Mouse (Mus musculus): ENCODE data around the gene Ppp2r5b. TPM values are rescaled to one million over a fixed set of nuclear protein-coding genes. Genes with fewer than 3 reads are reported as not detected.

Ppp2r5b gene
- polyA plus RNA-seq, 1 experiment from 2014 or later, result 61.3 TPM

- Histone ChIP-seq H3K27me3 (no peaks in the 10 kb centered on the region), H3K27ac (replicated peaks) (peak overlapping the region; percentile 68; the same call in 1 of the 2 replicates), H3K9ac (replicated peaks) (peak overlapping the region; percentile 94), H3K9me3 (no peaks in the 10 kb centered on the region), H3K36me3 (peaks cover 28% of the 10 kb centered on the region), H3K4me2 (replicated peaks) (peak overlapping the region; percentile 93), H3K4me1 (peaks cover 13% of the 10 kb centered on the region), H3K4me3 (peak overlapping the region; percentile 90)
- 2% methylated on average over 4 of the region's 4 CpGs for WGBS
- no peak for ATAC-seq (ENCODE audit: low FRiP score, low read depth)
These were observed 6.6 kb upstream of the Ppp2r5b start for GRCm38 (mm10) chr19:6242281-6242680.

- Histone ChIP-seq H3K27ac (replicated peaks) (peak within 1 kb of the TSS; percentile 68), H3K27me3 (no peaks in the 10 kb centered on the region), H3K36me3 (peaks cover 22% of the 10 kb centered on the region), H3K4me2 (replicated peaks) (peak within 1 kb of the TSS; percentile 93), H3K9ac (replicated peaks) (peak within 1 kb of the TSS; percentile 94), H3K4me3 (peak within 1 kb of the TSS; percentile 90), H3K4me1 (peaks cover 17% of the 10 kb centered on the region), H3K9me3 (no peaks in the 10 kb centered on the region)
- WGBS, result under 1% methylated on average over 54 of the region's 55 CpGs
- peak; percentile 91 for ATAC-seq (ENCODE audit: low FRiP score, low read depth)
These were observed 5.8 kb upstream of the Ppp2r5b start, which contains the start of gene Atg2a for GRCm38 (mm10) chr19:6241274-6242107. TSS of gene Atg2a (plus strand) at chr19:6241668.

GRCm38 (mm10) chr19:6240725-6241124 lies 5.1 kb upstream of the Ppp2r5b start:
- H3K4me3 ChIP-seq, result no peak overlapping the region
- H3K9ac ChIP-seq (replicated peaks), result no peak overlapping the region
- ATAC-seq (ENCODE audit: low FRiP score, low read depth), result no peak
- H3K4me2 ChIP-seq (replicated peaks), result peak overlapping the region; percentile 93; the same call in 1 of the 2 replicates
- H3K36me3 ChIP-seq, result peaks cover 14% of the 10 kb centered on the region
- H3K4me1 ChIP-seq, result peaks cover 20% of the 10 kb centered on the region
- no peaks in the 10 kb centered on the region for H3K9me3 ChIP-seq
- WGBS, result 37% methylated on average over 5 of the region's 5 CpGs
- H3K27me3 ChIP-seq, result no peaks in the 10 kb centered on the region
- 0 out of 2 replicates have a peak overlapping the region, but pooled peaks have one; percentile 68 for H3K27ac ChIP-seq (replicated peaks)

GRCm38 (mm10) chr19:6240136-6240535 lies 4.5 kb upstream of the Ppp2r5b start:
- Histone ChIP-seq H3K4me1 (peaks cover 20% of the 10 kb centered on the region), H3K27ac (replicated peaks) (no peak overlapping the region), H3K9me3 (no peaks in the 10 kb centered on the region), H3K4me2 (replicated peaks) (no peak overlapping the region), H3K36me3 (peaks cover 9% of the 10 kb centered on the region), H3K9ac (replicated peaks) (no peak overlapping the region), H3K27me3 (no peaks in the 10 kb centered on the region), H3K4me3 (no peak overlapping the region)
- WGBS, result 72% methylated on average over 1 of the region's 1 CpGs
- no peak for ATAC-seq (ENCODE audit: low FRiP score, low read depth)

GRCm38 (mm10) chr19:6238740-6239139 lies 3.1 kb upstream of the Ppp2r5b start:
- H3K4me1 ChIP-seq, result peaks cover 31% of the 10 kb centered on the region
- no peak for ATAC-seq (ENCODE audit: low FRiP score, low read depth)
- H3K4me2 ChIP-seq (replicated peaks), result no peak overlapping the region
- no peak overlapping the region for H3K9ac ChIP-seq (replicated peaks)
- no peaks in the 10 kb centered on the region for H3K9me3 ChIP-seq
- no peaks in the 10 kb centered on the region for H3K36me3 ChIP-seq
- H3K27ac ChIP-seq (replicated peaks), result no peak overlapping the region
- H3K27me3 ChIP-seq, result no peaks in the 10 kb centered on the region
- no peak overlapping the region for H3K4me3 ChIP-seq

GRCm38 (mm10) chr19:6236842-6237241 lies 1.2 kb upstream of the Ppp2r5b start:
- Histone ChIP-seq H3K9ac (replicated peaks) (no peak overlapping the region), H3K4me2 (replicated peaks) (no peak overlapping the region), H3K27ac (replicated peaks) (0 out of 2 replicates have a peak overlapping the region, but pooled peaks have one; percentile 15), H3K4me3 (no peak overlapping the region), H3K9me3 (no peaks in the 10 kb centered on the region), H3K4me1 (peaks cover 19% of the 10 kb centered on the region), H3K27me3 (no peaks in the 10 kb centered on the region), H3K36me3 (peaks cover 13% of the 10 kb centered on the region)
- 74% methylated on average over 7 of the region's 7 CpGs for WGBS
- no peak for ATAC-seq (ENCODE audit: low FRiP score, low read depth)

- H3K9ac ChIP-seq (replicated peaks), result peak overlapping the region; percentile 81
- H3K36me3 ChIP-seq, result peaks cover 21% of the 10 kb centered on the region
- no peaks in the 10 kb centered on the region for H3K9me3 ChIP-seq
- peak overlapping the region; percentile 77 for H3K4me3 ChIP-seq
- peak overlapping the region; percentile 90 for H3K27ac ChIP-seq (replicated peaks)
- H3K4me2 ChIP-seq (replicated peaks), result peak overlapping the region; percentile 69
- ATAC-seq (ENCODE audit: low FRiP score, low read depth), result peak; percentile 85
- H3K4me1 ChIP-seq, result peaks cover 19% of the 10 kb centered on the region
- no peaks in the 10 kb centered on the region for H3K27me3 ChIP-seq
- 0% methylated on average over 9 of the region's 9 CpGs for WGBS
These were observed 375 bp upstream of the Ppp2r5b start for GRCm38 (mm10) chr19:6236053-6236441.

- Histone ChIP-seq H3K27ac (replicated peaks) (no peak overlapping the region), H3K4me3 (peak overlapping the region; percentile 77), H3K36me3 (peaks cover 37% of the 10 kb centered on the region), H3K4me1 (peaks cover 19% of the 10 kb centered on the region), H3K27me3 (no peaks in the 10 kb centered on the region), H3K9ac (replicated peaks) (peak overlapping the region; percentile 81), H3K4me2 (replicated peaks) (peak overlapping the region; percentile 69), H3K9me3 (no peaks in the 10 kb centered on the region)
- 67% methylated on average over 11 of the region's 11 CpGs for WGBS
- ATAC-seq (ENCODE audit: low FRiP score, low read depth), result no peak
These were observed 1.2 kb downstream of the Ppp2r5b start for GRCm38 (mm10) chr19:6234337-6235083.

GRCm38 (mm10) chr19:6233647-6234046 lies 2.0 kb downstream of the Ppp2r5b start:
- no peak for ATAC-seq (ENCODE audit: low FRiP score, low read depth)
- Histone ChIP-seq H3K9ac (replicated peaks) (peak overlapping the region; percentile 81; the same call in 1 of the 2 replicates), H3K4me1 (peaks cover 19% of the 10 kb centered on the region), H3K27me3 (no peaks in the 10 kb centered on the region), H3K9me3 (no peaks in the 10 kb centered on the region), H3K27ac (replicated peaks) (no peak overlapping the region), H3K4me2 (replicated peaks) (no peak overlapping the region), H3K36me3 (peaks cover 45% of the 10 kb centered on the region), H3K4me3 (no peak overlapping the region)
- WGBS, result 86% methylated on average over 16 of the region's 16 CpGs

- Histone ChIP-seq H3K9me3 (no peaks in the 10 kb centered on the region), H3K27ac (replicated peaks) (no peak overlapping the region), H3K27me3 (no peaks in the 10 kb centered on the region), H3K4me3 (no peak overlapping the region), H3K36me3 (peaks cover 67% of the 10 kb centered on the region), H3K9ac (replicated peaks) (no peak overlapping the region), H3K4me1 (peaks cover 12% of the 10 kb centered on the region), H3K4me2 (replicated peaks) (no peak overlapping the region)
- ATAC-seq (ENCODE audit: low FRiP score, low read depth), result no peak
- whole genome bisulfite sequencing, result 90% methylated on average over 2 of the region's 2 CpGs
These were observed 4.6 kb downstream of the Ppp2r5b start for GRCm38 (mm10) chr19:6231036-6231435.

- H3K4me1 ChIP-seq, result peaks cover 12% of the 10 kb centered on the region
- H3K9ac ChIP-seq (replicated peaks), result no peak overlapping the region
- no peak overlapping the region for H3K4me2 ChIP-seq (replicated peaks)
- no peak overlapping the region for H3K27ac ChIP-seq (replicated peaks)
- peaks cover 67% of the 10 kb centered on the region for H3K36me3 ChIP-seq
- H3K4me3 ChIP-seq, result no peak overlapping the region
- no peak for ATAC-seq (ENCODE audit: low FRiP score, low read depth)
- no peaks in the 10 kb centered on the region for H3K27me3 ChIP-seq
- H3K9me3 ChIP-seq, result no peaks in the 10 kb centered on the region
- WGBS, result 90% methylated on average over 4 of the region's 4 CpGs
These were observed 5.3 kb downstream of the Ppp2r5b start for GRCm38 (mm10) chr19:6230411-6230810.

GRCm38 (mm10) chr19:6227864-6228263 lies 7.8 kb downstream of the Ppp2r5b start:
- Histone ChIP-seq H3K9ac (replicated peaks) (no peak overlapping the region), H3K9me3 (no peaks in the 10 kb centered on the region), H3K36me3 (peaks cover 60% of the 10 kb centered on the region), H3K4me2 (replicated peaks) (no peak overlapping the region), H3K27ac (replicated peaks) (no peak overlapping the region), H3K4me1 (no peaks in the 10 kb centered on the region), H3K4me3 (no peak overlapping the region), H3K27me3 (no peaks in the 10 kb centered on the region)
- no peak for ATAC-seq (ENCODE audit: low FRiP score, low read depth)
- WGBS, result 77% methylated on average over 4 of the region's 4 CpGs

Measured in midbrain, embryonic 12.5 days (tissue).